Mouse (Mus musculus): Measurements from ENCODE around the gene B4galnt1. TPM values are rescaled to one million over a fixed set of nuclear protein-coding genes. Genes with fewer than 3 reads are reported as not detected.

B4galnt1 gene
- polyA plus RNA-seq, 1 experiment from 2014 or later = 27.7 TPM

DNA sequence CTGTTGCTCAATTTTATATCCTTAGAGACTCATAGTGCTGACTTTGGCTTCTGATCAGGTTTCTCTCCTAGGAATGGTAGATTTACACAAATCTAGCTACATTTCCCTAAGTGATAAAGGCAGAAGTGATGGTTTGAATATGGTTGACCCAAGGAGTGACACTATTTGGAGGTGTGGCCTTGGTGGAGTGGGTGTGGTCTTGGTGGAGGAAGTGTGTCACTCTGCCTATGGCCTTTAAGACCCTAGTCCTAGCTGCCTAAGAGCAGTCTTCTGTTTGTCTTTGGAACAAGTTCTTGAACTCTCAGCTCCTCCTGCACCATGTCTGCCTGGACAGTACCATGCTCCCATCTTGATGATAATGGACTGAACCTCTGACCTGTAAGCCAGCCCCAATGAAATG, 52.2 kb downstream of the B4galnt1 start:
- no peaks in the 10 kb centered on the region for H3K27me3 ChIP-seq (ENCODE audit: control insufficient read depth, insufficient read depth, low read length)
- no peak for ATAC-seq (ENCODE audit: insufficient number of reproducible peaks, insufficient read depth, low FRiP score, low read depth)
- H3K4me3 ChIP-seq (ENCODE audit: low read depth, low read length) = no peak overlapping the region
- H3K36me3 ChIP-seq (ENCODE audit: control insufficient read depth, insufficient read depth, low read length) = no peaks in the 10 kb centered on the region
- no peak overlapping the region for H3K27ac ChIP-seq (ENCODE audit: low read length)
- H3K9ac ChIP-seq (replicated peaks; ENCODE audit: low read depth, low read length) = no peak overlapping the region
- no peaks in the 10 kb centered on the region for H3K9me3 ChIP-seq (ENCODE audit: control insufficient read depth, low read depth, low read length)
- H3K4me2 ChIP-seq (replicated peaks; ENCODE audit: low read depth, low read length) = no peak overlapping the region
- H3K4me1 ChIP-seq (ENCODE audit: control insufficient read depth, insufficient read depth, low read length) = no peaks in the 10 kb centered on the region

DNA sequence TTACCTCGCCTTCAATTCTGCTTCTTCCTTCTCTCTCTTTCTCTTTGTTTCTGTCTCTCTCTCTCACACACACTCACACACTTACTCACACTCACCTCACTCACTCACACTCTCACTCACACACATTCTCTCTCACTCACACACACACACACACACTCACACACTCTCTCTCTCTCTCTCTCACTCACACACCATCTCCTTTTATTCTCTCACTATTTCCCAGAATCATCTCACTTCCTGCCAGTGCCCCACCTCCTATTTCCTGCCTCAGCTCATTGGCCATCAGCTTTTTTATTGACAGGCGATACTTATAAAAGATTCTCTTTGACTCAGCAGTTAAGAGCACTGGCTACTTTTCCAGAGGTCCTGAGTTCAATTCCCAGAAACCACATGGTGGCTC, 53.3 kb downstream of the B4galnt1 start:
- no peaks in the 10 kb centered on the region for H3K4me1 ChIP-seq (ENCODE audit: control insufficient read depth, insufficient read depth, low read length)
- no peak overlapping the region for H3K9ac ChIP-seq (replicated peaks; ENCODE audit: low read depth, low read length)
- no peaks in the 10 kb centered on the region for H3K9me3 ChIP-seq (ENCODE audit: control insufficient read depth, low read depth, low read length)
- H3K27me3 ChIP-seq (ENCODE audit: control insufficient read depth, insufficient read depth, low read length) = no peaks in the 10 kb centered on the region
- H3K4me2 ChIP-seq (replicated peaks; ENCODE audit: low read depth, low read length) = no peak overlapping the region
- ATAC-seq (ENCODE audit: insufficient number of reproducible peaks, insufficient read depth, low FRiP score, low read depth) = no peak
- no peak overlapping the region for H3K27ac ChIP-seq (ENCODE audit: low read length)
- H3K4me3 ChIP-seq (ENCODE audit: low read depth, low read length) = no peak overlapping the region
- WGBS = 90% methylated on average over 2 of the region's 2 CpGs
- H3K36me3 ChIP-seq (ENCODE audit: control insufficient read depth, insufficient read depth, low read length) = no peaks in the 10 kb centered on the region

Other genes with a start within 250 kb of the B4galnt1 start
- 103 and 107 TPM in 2 replicates for gene Ctdsp2, start 186.5 kb upstream of the B4galnt1 start, polyA plus RNA-seq (2014; fragmentation: Nextera tagmentation; extraction: Ambion mirVana)
- gene Avil, start 164.5 kb upstream of the B4galnt1 start, polyA plus RNA-seq (2014; fragmentation: Nextera tagmentation; extraction: Ambion mirVana) = 0.29 and 0.58 TPM in 2 replicates
- gene Tsfm, start 134.4 kb upstream of the B4galnt1 start, polyA plus RNA-seq (2014; fragmentation: Nextera tagmentation; extraction: Ambion mirVana) = 78.6 and 83.7 TPM in 2 replicates
- 65.5 and 70.6 TPM in 2 replicates for gene Mettl1, start 123.8 kb upstream of the B4galnt1 start, polyA plus RNA-seq (2014; fragmentation: Nextera tagmentation; extraction: Ambion mirVana)
- gene Eef1akmt3, start 123.7 kb upstream of the B4galnt1 start, polyA plus RNA-seq (2014; fragmentation: Nextera tagmentation; extraction: Ambion mirVana) = 0.80 and 1.1 TPM in 2 replicates
- 0.13 and 0.18 TPM in 2 replicates for gene Cyp27b1, start 117.0 kb upstream of the B4galnt1 start, polyA plus RNA-seq (2014; fragmentation: Nextera tagmentation; extraction: Ambion mirVana)
- 2.0 and 2.3 TPM in 2 replicates for gene March9, start 105.0 kb upstream of the B4galnt1 start, polyA plus RNA-seq (2014; fragmentation: Nextera tagmentation; extraction: Ambion mirVana)
- gene Cdk4, start 101.7 kb upstream of the B4galnt1 start, polyA plus RNA-seq (2014; fragmentation: Nextera tagmentation; extraction: Ambion mirVana) = 1,788 and 1,817 TPM in 2 replicates
- gene Tspan31, start 95.0 kb upstream of the B4galnt1 start, polyA plus RNA-seq (2014; fragmentation: Nextera tagmentation; extraction: Ambion mirVana) = 124 and 141 TPM in 2 replicates
- gene Agap2, start 89.9 kb upstream of the B4galnt1 start, polyA plus RNA-seq (2014; fragmentation: Nextera tagmentation; extraction: Ambion mirVana) = 0.27 and 0.56 TPM in 2 replicates
- 47.8 and 52.7 TPM in 2 replicates for gene Os9, start 44.1 kb upstream of the B4galnt1 start, polyA plus RNA-seq (2014; fragmentation: Nextera tagmentation; extraction: Ambion mirVana)
- 0.34 and 0.82 TPM in 2 replicates for gene Slc26a10, start 15.4 kb downstream of the B4galnt1 start, polyA plus RNA-seq (2014; fragmentation: Nextera tagmentation; extraction: Ambion mirVana)
- 64.0 and 71.1 TPM in 2 replicates for gene Arhgef25, start 24.9 kb downstream of the B4galnt1 start, polyA plus RNA-seq (2014; fragmentation: Nextera tagmentation; extraction: Ambion mirVana)
- gene Dtx3, start 30.5 kb downstream of the B4galnt1 start, polyA plus RNA-seq (2014; fragmentation: Nextera tagmentation; extraction: Ambion mirVana) = 123 and 125 TPM in 2 replicates
- gene Pip4k2c, start 46.4 kb downstream of the B4galnt1 start, polyA plus RNA-seq (2014; fragmentation: Nextera tagmentation; extraction: Ambion mirVana) = 22.7 and 22.9 TPM in 2 replicates
- 7.7 and 7.8 TPM in 2 replicates for gene Kif5a, start 98.1 kb downstream of the B4galnt1 start, polyA plus RNA-seq (2014; fragmentation: Nextera tagmentation; extraction: Ambion mirVana)
- gene Dctn2, start 101.1 kb downstream of the B4galnt1 start, polyA plus RNA-seq (2014; fragmentation: Nextera tagmentation; extraction: Ambion mirVana) = 161 and 177 TPM in 2 replicates
- 22.2 and 23.2 TPM in 2 replicates for gene Mbd6, start 123.8 kb downstream of the B4galnt1 start, polyA plus RNA-seq (2014; fragmentation: Nextera tagmentation; extraction: Ambion mirVana)
- gene Mars, start 146.6 kb downstream of the B4galnt1 start, polyA plus RNA-seq (2014; fragmentation: Nextera tagmentation; extraction: Ambion mirVana) = 96.9 and 107 TPM in 2 replicates
- gene Arhgap9, start 156.7 kb downstream of the B4galnt1 start, polyA plus RNA-seq (2014; fragmentation: Nextera tagmentation; extraction: Ambion mirVana) = 3.2 and 3.9 TPM in 2 replicates
- gene Gli1, start 176.7 kb downstream of the B4galnt1 start, polyA plus RNA-seq (2014; fragmentation: Nextera tagmentation; extraction: Ambion mirVana) = 15.5 and 17.6 TPM in 2 replicates
- not detected in 2 replicates for gene Inhbe, start 189.2 kb downstream of the B4galnt1 start, polyA plus RNA-seq (2014; fragmentation: Nextera tagmentation; extraction: Ambion mirVana)
- gene Inhbc, start 205.2 kb downstream of the B4galnt1 start, polyA plus RNA-seq (2014; fragmentation: Nextera tagmentation; extraction: Ambion mirVana) = 0.35 TPM in 1 of 2 replicates, not detected in the other
- 34.9 and 37.3 TPM in 2 replicates for gene R3hdm2, start 215.1 kb downstream of the B4galnt1 start, polyA plus RNA-seq (2014; fragmentation: Nextera tagmentation; extraction: Ambion mirVana)

All from stomach, embryonic 14.5 days (tissue).